ENCODE assay signal across 11 mouse cellular contexts in genomic region chr9:62365326-62366080, GRCm38 (mm10). TPM values are rescaled to one million over a fixed set of nuclear protein-coding genes. Genes with fewer than 3 reads are reported as not detected.
A peak's percentile ranks its signal among the peaks of the same experiment; 100 is the strongest.
DNase-seq lines count a peak whose midpoint lies in the region; ATAC-seq and TF ChIP-seq lines count a peak whose summit lies in the region.
"Had no signal": no experiment of that assay in that cellular context is flagged by ENCODE, and none has a peak within 500 bp of the region (broad histone marks: within the 10 kb centered on the region; RNA-seq: fewer than 3 reads in every experiment).

No protein-coding gene starts in this region.

- no peak for DNase-seq in forebrain, postnatal 0 days
- DNase-seq in left cerebral cortex, adult 2 months (ENCODE audit: extremely low spot score in 1 of 2, low spot score in 2 of 2), result no peak
- no peak for DNase-seq in left cerebral cortex, postnatal 10 days (ENCODE audit: extremely low spot score in 1 of 2, low spot score in 2 of 2)
- DNase-seq in adipocyte (ENCODE audit: low spot score), result peak; percentile 76
- DNase-seq in kidney, postnatal 0 days (ENCODE audit: low spot score), result no peak
- DNase-seq in ovary, postnatal 36 days (ENCODE audit: low spot score), result no peak
- no peak for DNase-seq in gastrocnemius, postnatal 14 days

- intact Hi-C loops in left cerebral cortex, adult 2 months (cut with DNase I), result no loop called here
- intact Hi-C loops in left cerebral cortex, postnatal 10 days (cut with DNase I), result no loop called here
- intact Hi-C loops in gastrocnemius, postnatal 14 days (cut with DNase I; ENCODE audit: low total_unique reads), result no loop called here

- no peak for TF ChIP-seq CTCF in forebrain, postnatal 0 days (IDR thresholded peaks at IDR 0.05; ENCODE audit: low read depth)
- TF ChIP-seq CTCF in left cerebral cortex, adult 2 months (IDR thresholded peaks at IDR 0.05), result no peak
- no peak for TF ChIP-seq CTCF in kidney, postnatal 0 days (IDR thresholded peaks at IDR 0.05; ENCODE audit: low read depth)

- H3K36me3 ChIP-seq in forebrain, postnatal 0 days (ENCODE audit: insufficient read depth), result no peaks in the 10 kb centered on the region
- H3K36me3 ChIP-seq in forebrain, embryonic 16.5 days (ENCODE audit: control insufficient read depth, insufficient read depth), result no peaks in the 10 kb centered on the region
- H3K36me3 ChIP-seq in kidney, postnatal 0 days (ENCODE audit: insufficient read depth, low read length), result no peaks in the 10 kb centered on the region
- H3K36me3 ChIP-seq: embryonic facial prominence, embryonic 12.5 days had no signal

- H3K9me3 ChIP-seq in forebrain, postnatal 0 days (ENCODE audit: low read length), result no peaks in the 10 kb centered on the region
- no peaks in the 10 kb centered on the region for H3K9me3 ChIP-seq in forebrain, embryonic 16.5 days (ENCODE audit: control insufficient read depth, low read length)
- no peaks in the 10 kb centered on the region for H3K9me3 ChIP-seq in kidney, postnatal 0 days (replicated peaks; ENCODE audit: low read length)
- H3K9me3 ChIP-seq: embryonic facial prominence, embryonic 12.5 days; G1E had no signal

- H3K27ac ChIP-seq in forebrain, postnatal 0 days (ENCODE audit: low read depth, low read length), result 0 out of 2 replicates have a peak overlapping the region, but pooled peaks have one; percentile 10
- H3K27ac ChIP-seq in forebrain, embryonic 16.5 days (ENCODE audit: low read length), result no peak overlapping the region
- peak overlapping the region; percentile 54 for H3K27ac ChIP-seq in left cerebral cortex, adult 2 months
- H3K27ac ChIP-seq in kidney, postnatal 0 days, result peak overlapping the region; percentile 42; the same call in 1 of the 2 replicates
- H3K27ac ChIP-seq: embryonic facial prominence, embryonic 12.5 days had no signal

- H3K4me3 ChIP-seq in forebrain, postnatal 0 days (ENCODE audit: low read depth, low read length), result no peak overlapping the region
- no peak overlapping the region for H3K4me3 ChIP-seq in forebrain, embryonic 16.5 days (replicated peaks; ENCODE audit: low read length)
- no peak overlapping the region for H3K4me3 ChIP-seq in left cerebral cortex, adult 2 months
- no peak overlapping the region for H3K4me3 ChIP-seq in kidney, postnatal 0 days (replicated peaks; ENCODE audit: low read depth, low read length)
- H3K4me3 ChIP-seq: embryonic facial prominence, embryonic 12.5 days had no signal

- no peak overlapping the region for H3K9ac ChIP-seq in forebrain, postnatal 0 days
- no peak overlapping the region for H3K9ac ChIP-seq in forebrain, embryonic 16.5 days (replicated peaks; ENCODE audit: low read depth, low read length)
- H3K9ac ChIP-seq in kidney, postnatal 0 days (ENCODE audit: low read depth, low read length), result no peak overlapping the region
- H3K9ac ChIP-seq: embryonic facial prominence, embryonic 12.5 days had no signal

- 61% methylated on average over 8 of the region's 8 CpGs for WGBS in forebrain, postnatal 0 days
- WGBS in forebrain, embryonic 16.5 days, result 61% methylated on average over 8 of the region's 8 CpGs
- 62% methylated on average over 8 of the region's 8 CpGs for WGBS in kidney, postnatal 0 days

- no peak for ATAC-seq in forebrain, postnatal 0 days
- ATAC-seq in forebrain, embryonic 16.5 days, result no peak
- no peak for ATAC-seq in kidney, postnatal 0 days (replicated peaks; ENCODE audit: low FRiP score, low read depth)
- ATAC-seq: inflammation-experienced regulatory T-cells, adult 6 months had no signal

- no peak overlapping the region for H3K4me2 ChIP-seq in forebrain, postnatal 0 days (ENCODE audit: low read depth)
- H3K4me2 ChIP-seq in forebrain, embryonic 16.5 days (ENCODE audit: low read length), result no peak overlapping the region
- H3K4me2 ChIP-seq in kidney, postnatal 0 days (ENCODE audit: low read length), result no peak overlapping the region
- H3K4me2 ChIP-seq: embryonic facial prominence, embryonic 12.5 days had no signal

- H3K27me3 ChIP-seq in forebrain, postnatal 0 days (ENCODE audit: insufficient read depth, low read length), result no peaks in the 10 kb centered on the region
- H3K27me3 ChIP-seq in forebrain, embryonic 16.5 days (replicated peaks; ENCODE audit: control insufficient read depth, insufficient read depth, low read length), result no peaks in the 10 kb centered on the region
- H3K27me3 ChIP-seq in kidney, postnatal 0 days (ENCODE audit: insufficient read depth, low read length), result no peaks in the 10 kb centered on the region
- H3K27me3 ChIP-seq: embryonic facial prominence, embryonic 12.5 days had no signal

- H3K4me1 ChIP-seq in forebrain, postnatal 0 days (ENCODE audit: insufficient read depth), result peaks cover 36% of the 10 kb centered on the region
- H3K4me1 ChIP-seq in forebrain, embryonic 16.5 days (replicated peaks; ENCODE audit: control insufficient read depth, insufficient read depth, low read length), result peaks cover 77% of the 10 kb centered on the region
- H3K4me1 ChIP-seq in kidney, postnatal 0 days (replicated peaks; ENCODE audit: insufficient read depth, low read length), result peaks cover 82% of the 10 kb centered on the region

RNA-seq across cellular contexts. Expression of gene Anp32a, which starts 24.4 kb away (rescaled TPM):
- total RNA-seq in forebrain, postnatal 0 days (2014; rRNA removed), result 130 and 140 TPM in 2 replicates
- 96.1 and 110 TPM in 2 replicates for polyA plus RNA-seq in forebrain, postnatal 0 days (2015; fragmentation: Nextera tagmentation; extraction: Ambion mirVana)
- 166 and 186 TPM in 2 replicates for polyA plus RNA-seq in forebrain, embryonic 16.5 days (2015; fragmentation: Nextera tagmentation; extraction: Ambion mirVana)
- 100 to 1,000 TPM; 278 to 279 TPM for total RNA-seq in left cerebral cortex, adult 2 months (2021)
- 100 to 1,000 TPM; 232 to 233 TPM for total RNA-seq in left cerebral cortex, postnatal 10 days (2021)
- 139 and 166 TPM in 2 replicates for polyA plus RNA-seq in kidney, postnatal 0 days (2015; fragmentation: Nextera tagmentation; extraction: Ambion mirVana)
- 10 to 100 TPM; 73.6 to 76.9 TPM for total RNA-seq in gastrocnemius, postnatal 14 days (2021)
